Mouse (Mus musculus) heart, adult 11 months (tissue): ENCODE measurements around the gene Kxd1.
A peak's percentile ranks its signal among the peaks of the same experiment; 100 is the strongest.

Experiments used
- DNase-seq: peaks from one replicate; pipeline ENCODE4 v3.0.0; 2022

Kxd1 gene

DNA sequence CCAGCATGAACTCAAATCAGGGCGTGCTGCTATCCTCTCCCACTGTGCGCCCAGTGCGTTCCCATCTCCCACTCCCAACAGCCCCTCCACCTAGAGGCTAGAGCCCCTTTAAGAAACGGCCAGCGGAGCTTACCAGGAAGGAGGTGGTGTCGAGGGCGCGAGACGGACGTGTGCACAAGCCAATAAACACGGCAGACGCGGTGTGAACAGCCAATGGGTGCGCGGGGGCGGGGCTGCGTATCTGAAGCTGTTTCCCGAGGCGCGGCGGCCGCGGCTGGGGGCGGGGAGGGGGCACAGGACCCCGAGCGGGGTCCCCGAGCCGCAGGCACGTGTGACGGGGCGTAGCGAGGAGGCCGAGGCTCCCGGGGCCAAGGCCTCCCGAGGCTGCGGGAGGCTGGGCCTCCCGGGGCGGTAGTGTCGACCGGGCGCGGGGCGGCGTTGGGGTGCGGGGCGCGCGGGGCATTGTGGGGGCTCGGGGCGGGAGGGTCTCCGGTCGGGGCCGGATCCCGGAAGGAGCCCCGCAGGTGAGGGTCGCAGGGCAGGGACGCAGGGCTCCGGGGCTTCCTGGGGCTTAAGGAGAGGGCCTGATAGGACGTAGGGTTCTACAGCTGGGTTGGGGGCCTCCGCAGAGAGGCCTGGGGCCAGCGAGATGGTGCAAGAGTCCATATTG lies at the start of gene Kxd1, which contains the start of gene Fkbp8:
TSS of gene Kxd1 (minus strand) at position 445 of the 670 bp plus-strand sequence.
TSS of gene Fkbp8 (plus strand) at position 213 of the 670 bp plus-strand sequence.
- DNase-seq: peak; percentile 100

- no peak for DNase-seq
These were observed 49.5 kb upstream of the Kxd1 start for GRCm38 (mm10) chr8:70577207-70577606.

GRCm38 (mm10) chr8:70574915-70575314 lies 47.2 kb upstream of the Kxd1 start:
- DNase-seq: peak; percentile 99

- DNase-seq: peak; percentile 91
These were observed 46.5 kb upstream of the Kxd1 start for GRCm38 (mm10) chr8:70574302-70574701.

GRCm38 (mm10) chr8:70570990-70571389 lies 43.2 kb upstream of the Kxd1 start:
- peak; percentile 99 for DNase-seq

- DNase-seq: no peak
These were observed 42.6 kb upstream of the Kxd1 start for GRCm38 (mm10) chr8:70570360-70570759.

GRCm38 (mm10) chr8:70565561-70565960 lies 37.8 kb upstream of the Kxd1 start:
- DNase-seq: no peak

DNA sequence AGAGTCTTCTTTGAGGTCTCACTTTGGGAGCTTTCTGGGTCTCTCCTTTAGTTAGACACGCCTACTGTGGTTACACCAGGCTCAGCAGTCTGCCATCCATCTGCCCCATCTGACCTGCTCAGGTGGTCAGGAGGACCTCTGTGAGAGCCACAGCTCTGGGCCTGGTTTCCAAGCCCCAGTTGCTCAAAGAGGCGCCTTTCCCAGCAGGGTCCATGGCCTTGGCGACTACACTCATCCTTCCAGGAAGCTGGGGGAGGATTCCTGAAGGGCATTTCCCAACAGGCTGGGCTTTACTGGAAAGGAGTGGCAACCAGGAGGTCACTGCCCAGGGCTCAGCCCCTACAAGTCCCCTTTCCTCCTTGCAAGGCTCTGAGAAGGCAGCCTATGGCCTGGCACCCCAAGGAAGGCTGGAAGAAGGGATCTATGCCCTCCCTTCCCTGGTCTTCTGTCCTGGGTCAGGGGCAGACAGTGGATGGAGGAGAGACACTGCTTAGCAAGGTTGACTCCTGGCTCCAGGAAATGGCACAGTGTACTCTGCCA lies 37.0 kb upstream of the Kxd1 start:
- peak; percentile 90 for DNase-seq

- DNase-seq: no peak
These were observed 36.1 kb upstream of the Kxd1 start for GRCm38 (mm10) chr8:70563763-70564387.

- peak; percentile 97 for DNase-seq
These were observed 35.0 kb upstream of the Kxd1 start for GRCm38 (mm10) chr8:70562802-70563201.

DNA sequence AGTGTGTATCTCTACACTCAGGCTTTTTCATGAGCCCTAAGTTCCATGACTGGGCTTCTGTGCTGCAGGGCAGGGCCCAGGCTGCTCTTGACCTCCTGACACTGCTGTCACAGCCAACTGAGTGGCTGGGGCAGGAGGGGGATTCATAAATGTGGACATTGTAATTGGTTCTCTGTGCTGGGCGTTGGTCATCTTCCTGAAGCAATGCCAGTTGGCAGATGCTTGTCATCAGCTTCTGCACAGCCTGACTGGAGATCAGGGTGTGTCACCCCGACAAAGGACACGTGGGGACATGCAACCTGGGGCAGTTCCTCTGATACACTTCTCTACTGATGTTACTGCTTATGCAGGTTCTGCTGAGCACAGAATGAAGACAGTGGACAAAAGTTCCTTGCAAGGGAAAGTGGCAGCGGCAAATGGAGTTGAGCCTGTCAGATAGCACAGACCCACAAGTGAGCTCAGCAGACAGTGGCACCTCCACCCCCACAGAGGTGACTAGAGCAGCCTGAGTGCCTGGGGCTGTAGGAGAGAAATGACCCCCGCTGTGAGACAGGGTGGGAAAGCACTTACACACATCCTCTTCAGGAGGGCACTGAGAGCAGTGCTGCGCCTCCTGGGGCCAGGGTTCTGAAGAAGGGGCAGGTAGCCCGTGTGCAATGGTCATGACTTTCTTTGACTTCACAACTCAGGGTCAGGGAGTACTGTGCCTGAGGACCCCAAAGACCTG lies 34.2 kb upstream of the Kxd1 start:
- peak; percentile 99 for DNase-seq

DNA sequence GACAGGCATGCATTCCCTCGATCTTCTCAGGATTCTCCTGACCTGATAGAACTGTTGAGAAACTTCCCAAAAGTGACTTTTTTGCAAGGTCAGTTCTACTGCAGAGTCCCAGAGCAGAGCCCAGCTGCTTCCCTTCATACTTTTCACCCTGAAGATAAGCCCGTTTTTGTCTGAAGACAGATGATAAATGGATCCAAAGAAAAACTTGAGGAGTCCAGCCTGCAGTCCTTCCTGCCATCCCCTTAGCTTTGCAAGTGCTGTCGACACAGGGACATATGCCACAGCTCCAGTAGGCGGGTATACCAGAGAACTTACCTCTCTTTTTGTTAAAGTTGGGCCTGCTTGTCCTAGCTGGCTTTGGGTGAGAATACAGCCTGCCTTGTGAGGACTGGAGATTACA lies 33.6 kb upstream of the Kxd1 start:
- peak; percentile 92 for DNase-seq

DNA sequence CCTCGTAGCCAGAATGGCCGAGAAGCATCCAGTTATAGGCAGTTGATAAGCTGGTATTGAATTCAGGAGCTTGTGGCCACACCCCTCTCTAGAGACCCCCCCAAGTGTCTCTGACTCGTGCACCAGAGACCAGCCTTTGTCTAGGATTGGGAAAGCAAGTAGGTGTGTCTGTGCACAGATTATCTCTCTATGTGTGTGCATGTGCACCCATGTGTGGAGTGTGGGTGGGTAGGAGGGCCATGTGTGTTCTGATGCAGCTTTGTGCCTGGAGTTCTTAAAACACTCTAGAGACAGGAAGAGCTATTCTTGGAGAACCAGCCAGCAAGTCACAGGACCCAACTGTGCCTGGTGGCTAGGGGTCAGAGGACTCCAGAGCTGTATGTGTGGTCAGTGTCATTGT lies 32.8 kb upstream of the Kxd1 start:
- peak; percentile 96 for DNase-seq

DNA sequence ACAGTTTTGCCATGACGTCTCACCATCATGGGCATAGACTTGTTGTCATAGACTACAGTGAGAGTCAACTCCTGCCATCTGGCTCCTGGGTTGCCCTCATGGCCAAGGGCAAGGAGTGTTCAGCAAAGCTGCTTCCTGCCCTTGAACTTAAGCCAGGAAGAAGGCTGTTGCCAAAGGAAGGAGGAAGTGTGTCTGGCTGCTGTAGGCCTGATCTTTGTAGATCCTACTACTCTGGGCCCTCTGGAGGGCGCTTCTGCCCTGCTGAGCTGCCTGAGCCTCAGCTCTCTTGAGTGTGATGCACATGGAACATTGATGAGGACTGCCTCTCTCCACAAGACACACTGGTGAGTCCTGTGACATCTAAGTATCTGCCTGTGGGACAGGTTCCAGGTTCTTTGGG lies 32.3 kb upstream of the Kxd1 start:
- peak; percentile 98 for DNase-seq

GRCm38 (mm10) chr8:70558983-70559382 lies 31.2 kb upstream of the Kxd1 start:
- DNase-seq: no peak

DNA sequence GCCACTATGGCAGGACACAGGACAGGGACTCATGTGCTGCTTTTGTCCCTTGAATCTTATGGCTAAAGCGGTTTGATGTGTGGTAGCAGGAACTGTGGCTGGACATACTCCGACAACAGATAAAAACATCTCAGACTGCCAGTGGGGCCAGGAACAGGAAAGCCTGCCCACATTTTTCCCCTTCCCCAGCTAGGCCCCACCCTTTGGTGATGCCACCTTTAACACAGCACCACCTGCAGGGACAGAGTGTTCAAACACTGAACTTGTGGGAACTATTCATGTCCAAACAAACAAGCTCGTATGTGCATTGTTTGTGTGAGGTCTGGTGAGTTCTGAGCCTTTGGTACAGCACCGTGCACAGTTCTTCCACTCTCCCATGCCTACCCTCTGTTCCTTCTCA lies 30.6 kb upstream of the Kxd1 start:
- DNase-seq: peak; percentile 92

DNA sequence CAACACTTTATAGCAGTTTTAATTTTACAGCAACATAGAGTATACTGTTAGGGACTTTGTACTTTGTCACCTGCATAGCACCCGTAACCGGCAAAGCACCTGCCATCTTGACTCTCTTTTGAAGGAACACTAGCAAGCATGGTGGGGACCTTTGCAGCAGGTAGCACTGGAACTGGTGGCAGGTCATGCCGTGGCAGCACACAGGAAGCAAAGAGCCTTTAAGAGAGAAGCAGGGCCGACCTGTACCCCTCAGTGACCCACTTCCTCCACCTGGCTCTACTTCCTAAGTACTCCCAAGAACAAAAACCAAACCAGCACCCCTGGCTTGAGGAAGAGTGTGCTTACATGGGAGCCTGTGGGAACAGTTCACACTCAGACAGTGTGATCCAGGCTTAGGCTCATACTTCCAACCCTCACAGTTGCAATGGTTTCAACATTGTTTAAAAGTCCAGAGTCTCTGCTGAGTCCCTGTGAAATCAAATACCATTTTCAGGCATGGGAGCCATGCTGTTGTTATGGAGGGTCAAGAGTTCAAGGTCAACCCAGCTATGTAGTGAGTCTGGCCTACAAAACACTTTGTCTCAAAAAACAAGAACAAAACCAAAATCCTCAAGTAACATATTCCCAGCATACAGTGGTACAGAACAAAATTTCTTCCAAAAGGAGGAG lies 27.5 kb upstream of the Kxd1 start:
- no peak for DNase-seq

DNA sequence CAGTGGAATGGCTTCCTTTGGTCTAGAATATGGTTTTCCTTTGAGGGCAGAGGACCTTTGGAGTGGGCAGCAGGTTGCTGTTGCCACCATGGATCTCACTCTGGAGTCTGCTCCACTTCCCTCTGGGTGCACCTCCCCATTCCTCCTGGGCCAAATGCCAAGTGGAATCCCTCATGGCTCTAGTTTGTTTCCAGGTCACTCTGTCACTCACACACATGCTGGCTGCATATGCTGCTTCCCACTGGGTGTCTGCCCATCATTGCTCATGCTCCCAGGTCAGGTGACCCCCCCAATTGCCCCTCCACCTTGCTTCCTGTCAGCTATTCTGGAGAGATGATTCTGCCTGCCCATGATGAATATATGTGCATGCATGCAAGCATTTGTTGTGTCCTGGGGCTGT lies 26.0 kb upstream of the Kxd1 start:
- peak; percentile 98 for DNase-seq

- DNase-seq: no peak
These were observed 25.1 kb upstream of the Kxd1 start for GRCm38 (mm10) chr8:70552836-70553235.

DNA sequence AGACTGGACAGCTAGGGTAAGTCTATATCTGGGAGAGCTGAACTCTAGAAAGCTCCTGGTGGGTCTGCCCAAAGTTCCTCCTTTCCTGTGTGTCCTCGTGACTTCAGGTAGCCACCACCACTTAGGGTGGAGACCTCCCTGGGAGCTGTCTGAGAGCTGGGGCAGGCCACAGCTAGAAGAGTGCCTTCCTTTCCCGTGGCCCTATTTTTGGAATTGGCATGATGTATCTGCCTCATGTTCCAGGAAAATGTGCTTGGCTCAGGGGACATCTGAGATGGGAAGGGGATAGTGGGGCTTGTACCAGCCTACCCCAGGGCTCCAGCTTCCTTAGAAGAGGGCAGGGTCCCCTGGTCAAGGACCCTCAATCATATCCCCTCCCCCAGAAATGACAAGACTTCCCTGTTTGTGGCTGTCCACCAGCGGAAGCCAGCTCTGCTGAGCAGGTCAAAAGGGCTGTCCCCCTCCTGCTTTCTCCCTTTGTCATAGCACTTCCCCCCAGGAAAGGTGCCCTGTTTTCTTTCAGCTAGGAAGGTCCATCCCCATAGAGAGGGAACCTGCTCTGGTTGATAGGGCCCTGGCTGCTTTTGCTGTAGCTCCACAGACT lies 23.9 kb upstream of the Kxd1 start:
- no peak for DNase-seq

DNA sequence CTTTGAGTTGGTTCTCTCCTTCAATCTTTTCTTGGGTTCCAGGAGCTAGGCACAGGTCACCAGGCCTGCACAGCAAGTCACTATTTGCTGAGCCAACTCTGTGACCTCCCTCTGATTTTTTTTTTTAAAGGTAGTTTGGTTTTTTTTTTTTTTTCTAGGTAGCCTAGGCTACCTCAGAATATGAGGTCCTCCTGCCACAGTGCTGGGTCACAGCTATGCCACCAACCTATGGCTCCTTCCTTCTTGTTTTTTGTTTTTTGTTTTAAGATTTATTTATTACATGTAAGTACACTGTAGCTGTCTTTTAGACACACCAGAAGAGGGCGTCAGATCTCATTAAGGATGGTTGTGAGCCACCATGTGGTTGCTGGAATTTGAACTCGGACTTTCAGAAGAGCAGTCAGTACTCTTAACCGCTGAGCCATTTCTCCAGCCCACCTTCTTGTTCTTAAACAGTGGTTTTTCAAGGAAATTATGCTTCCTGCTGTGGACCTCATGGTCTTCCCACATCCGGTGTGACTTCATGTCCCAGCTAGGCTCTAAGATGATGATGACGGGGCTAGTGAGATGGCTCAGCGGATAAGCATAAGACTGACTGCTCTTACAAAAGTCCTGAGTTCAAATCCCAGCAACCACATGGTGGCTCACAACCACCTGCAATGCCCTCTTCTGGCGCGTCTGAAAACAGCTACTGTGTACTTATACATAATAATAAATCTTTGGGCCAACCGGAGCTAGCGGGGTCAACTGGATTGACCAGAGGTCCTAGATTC lies 21.8 kb upstream of the Kxd1 start:
- DNase-seq: no peak

DNA sequence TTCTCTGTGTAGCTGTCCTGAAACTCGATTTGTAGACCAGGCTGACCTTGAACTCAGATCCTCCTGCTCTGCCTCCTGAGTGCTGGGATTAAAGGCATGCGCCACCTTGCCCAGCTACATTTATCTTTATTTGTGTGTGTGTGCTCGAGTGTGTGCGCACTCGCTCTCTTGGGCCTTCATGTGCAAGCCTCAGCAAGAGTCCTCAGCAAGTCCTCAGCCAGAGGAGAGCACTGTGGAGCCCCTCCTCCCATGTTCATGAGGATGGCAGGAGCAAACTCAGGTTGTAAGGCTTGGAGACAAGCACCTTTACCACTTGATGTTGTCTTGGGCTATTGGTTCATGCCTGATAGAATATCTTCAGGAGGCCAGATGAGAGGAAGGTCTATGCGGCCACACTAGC lies 20.0 kb upstream of the Kxd1 start:
- no peak for DNase-seq
